ENCODE assay signal across 15 mouse cellular contexts in genomic region chr6:84807546-84807945, GRCm38 (mm10).
"Had no signal": no experiment of that assay in that cellular context is flagged by ENCODE, and none has a peak within 500 bp of the region (broad histone marks: within the 10 kb centered on the region; RNA-seq: fewer than 3 reads in every experiment).

No protein-coding gene starts in this region.

- H3K36me3 ChIP-seq: neural tube, embryonic 12.5 days; stomach, embryonic 15.5 days had no signal

- H3K9me3 ChIP-seq: neural tube, embryonic 12.5 days; neural tube, embryonic 13.5 days; neural tube, embryonic 15.5 days; stomach, embryonic 15.5 days had no signal

- H3K4me2 ChIP-seq: neural tube, embryonic 12.5 days; neural tube, embryonic 13.5 days; neural tube, embryonic 15.5 days; stomach, embryonic 15.5 days had no signal

- DNase-seq: retina, postnatal 1 day; right cerebral cortex, postnatal 14 days; right cerebral cortex, postnatal 4 days; spleen, adult 18-20 months; thymus, adult 18-20 months; thymus, adult 2 months; thymus, postnatal 14 days; thymus, postnatal 25 days; thymus, postnatal 36 days; thymus, postnatal 4 days had no signal

- H3K27me3 ChIP-seq: neural tube, embryonic 12.5 days; neural tube, embryonic 13.5 days; neural tube, embryonic 15.5 days; stomach, embryonic 15.5 days had no signal

- H3K27ac ChIP-seq: neural tube, embryonic 12.5 days; neural tube, embryonic 13.5 days; neural tube, embryonic 15.5 days; stomach, embryonic 15.5 days; stomach, postnatal 0 days had no signal

- H3K4me1 ChIP-seq: neural tube, embryonic 12.5 days; stomach, embryonic 15.5 days had no signal

- H3K9ac ChIP-seq: neural tube, embryonic 12.5 days; neural tube, embryonic 13.5 days; neural tube, embryonic 15.5 days; stomach, embryonic 15.5 days had no signal

- H3K4me3 ChIP-seq: neural tube, embryonic 12.5 days; neural tube, embryonic 13.5 days; neural tube, embryonic 15.5 days; stomach, embryonic 15.5 days had no signal
